Mouse (Mus musculus) ZHBTc4 (cell line): ENCODE results near the gene Dleu7.

Experiments used
- DNase-seq: peaks from one replicate; pipeline ENCODE4 v3.0.0-alpha.2; 2011; ENCODE audit warnings: low read depth, low spot score

Dleu7 gene

GRCm38 (mm10) chr14:62292488-62293339 lies at the start of gene Dleu7, which contains the start of gene Rnaseh2b:
TSS of gene Dleu7 (minus strand) at chr14:62293047.
TSS of gene Rnaseh2b (plus strand) at chr14:62292589.
- peak; percentile 47 for DNase-seq

- peak; percentile 39 for DNase-seq
These were observed 49.2 kb upstream of the Dleu7 start for GRCm38 (mm10) chr14:62341887-62342642.

- DNase-seq, result peak; percentile 49
These were observed 46.3 kb upstream of the Dleu7 start for GRCm38 (mm10) chr14:62339196-62339595.

GRCm38 (mm10) chr14:62333909-62334687 lies 41.3 kb upstream of the Dleu7 start:
- peak; percentile 80 for DNase-seq

GRCm38 (mm10) chr14:62331866-62332619 lies 39.2 kb upstream of the Dleu7 start:
- peak; percentile 85 for DNase-seq

GRCm38 (mm10) chr14:62331457-62331856 lies 38.6 kb upstream of the Dleu7 start:
- peak; percentile 82 for DNase-seq

- DNase-seq, result no peak
These were observed 36.8 kb upstream of the Dleu7 start for GRCm38 (mm10) chr14:62329631-62330030.

GRCm38 (mm10) chr14:62328606-62329005 lies 35.8 kb upstream of the Dleu7 start:
- no peak for DNase-seq

- DNase-seq, result no peak
These were observed 34.3 kb upstream of the Dleu7 start for GRCm38 (mm10) chr14:62327171-62327570.

- DNase-seq, result no peak
These were observed 33.2 kb upstream of the Dleu7 start for GRCm38 (mm10) chr14:62326026-62326425.

GRCm38 (mm10) chr14:62324943-62325342 lies 32.1 kb upstream of the Dleu7 start:
- no peak for DNase-seq

GRCm38 (mm10) chr14:62323457-62323856 lies 30.6 kb upstream of the Dleu7 start:
- DNase-seq, result no peak

- DNase-seq, result no peak
These were observed 29.9 kb upstream of the Dleu7 start for GRCm38 (mm10) chr14:62322581-62323344.

GRCm38 (mm10) chr14:62311672-62312071 lies 18.8 kb upstream of the Dleu7 start:
- no peak for DNase-seq

GRCm38 (mm10) chr14:62309026-62309425 lies 16.2 kb upstream of the Dleu7 start:
- DNase-seq, result no peak

GRCm38 (mm10) chr14:62307555-62307954 lies 14.7 kb upstream of the Dleu7 start:
- no peak for DNase-seq

GRCm38 (mm10) chr14:62300031-62300430 lies 7.2 kb upstream of the Dleu7 start:
- DNase-seq, result no peak

- DNase-seq, result no peak
These were observed 6.0 kb upstream of the Dleu7 start for GRCm38 (mm10) chr14:62298808-62299207.

- peak; percentile 16 for DNase-seq
These were observed 720 bp downstream of the Dleu7 start for GRCm38 (mm10) chr14:62292166-62292487.

- DNase-seq, result no peak
These were observed 1.4 kb downstream of the Dleu7 start for GRCm38 (mm10) chr14:62291406-62291987.
